Mouse (Mus musculus) CH12.LX (cell line): Measurements from ENCODE around the gene Nemp2. TPM values are rescaled to one million over a fixed set of nuclear protein-coding genes. Genes with fewer than 3 reads are reported as not detected.

Experiments
- DNase-seq: peaks from one replicate; pipeline ENCODE4 v3.0.0-alpha.2; 2013; ENCODE audit errors: extremely low read depth
- H3K27ac ChIP-seq: 2 replicates; pipeline ENCODE4 v1.5.1; 2012; ENCODE audit warnings: low read depth, mild to moderate bottlenecking, control low read depth, moderate library complexity; ENCODE audit not compliant: insufficient read depth
- H3K27me3 ChIP-seq: replicated peaks from 2 replicates; pipeline ENCODE3; 2012; ENCODE audit warnings: inconsistent platforms
- H3K36me3 ChIP-seq, 2 experiments: replicated peaks in 1 of 2; 2 replicates each; pipeline versions ENCODE3 to v1.6.1; 2012; ENCODE audit warnings: inconsistent platforms in 1 of 2, low read length in 1 of 2, mild to moderate bottlenecking in 1 of 2, mixed read lengths in 1 of 2, moderate library complexity in 1 of 2; ENCODE audit not compliant: control insufficient read depth in 1 of 2, insufficient read depth in 1 of 2
- H3K4me1 ChIP-seq, 2 experiments: 2 replicates each; pipeline ENCODE4 v1.6.1; 2012; ENCODE audit warnings: inconsistent platforms in 1 of 2, moderate library complexity in 1 of 2; ENCODE audit not compliant: insufficient read depth in 2 of 2, control insufficient read depth in 1 of 2
- H3K4me2 ChIP-seq: 2 replicates; pipeline ENCODE4 v1.6.1; 2012; ENCODE audit warnings: low read depth, mild to moderate bottlenecking, control low read depth; ENCODE audit not compliant: poor library complexity, insufficient read depth, severe bottlenecking
- H3K4me3 ChIP-seq, 3 experiments: fragments of 150-350 bp in 1 of 3; sonication (generic) in 1 of 3; replicated peaks in 1 of 3; 2 replicates each; pipeline versions ENCODE3 to v1.5.1; 2011 to 2012; ENCODE audit warnings: low read depth in 2 of 3, low read length in 2 of 3, mild to moderate bottlenecking in 2 of 3, moderate library complexity in 2 of 3, control low read depth in 1 of 3, improper control_type of control experiment in 1 of 3, inconsistent platforms in 1 of 3, mixed read lengths in 1 of 3; ENCODE audit not compliant: poor library complexity in 1 of 3
- H3K79me2 ChIP-seq: replicated peaks from 2 replicates; pipeline ENCODE4 v1.6.1; 2012; ENCODE audit warnings: mild to moderate bottlenecking, moderate library complexity; ENCODE audit not compliant: control insufficient read depth, poor library complexity, insufficient read depth, severe bottlenecking; ENCODE audit errors: extremely low read depth
- H3K9ac ChIP-seq: 2 replicates; pipeline ENCODE4 v1.6.1; 2012; ENCODE audit warnings: low read depth, mild to moderate bottlenecking, control low read depth, moderate library complexity; ENCODE audit not compliant: insufficient read depth
- H3K9me3 ChIP-seq: replicated peaks from 2 replicates; pipeline ENCODE3; 2012; ENCODE audit warnings: low read length, inconsistent platforms, mixed read lengths
- BHLHE40 ChIP-seq: IDR thresholded peaks from 2 replicates; pipeline ENCODE4 v1.6.1; 2011; ENCODE audit warnings: mild to moderate bottlenecking, low read depth, low read length, improper control_type of control experiment
- E2F4 ChIP-seq: IDR thresholded peaks from 2 replicates; pipeline ENCODE4 v1.6.1; 2011; ENCODE audit warnings: low read depth, low read length, improper control_type of control experiment; ENCODE audit not compliant: insufficient replicate concordance
- ELF1 ChIP-seq: IDR thresholded peaks from 2 replicates; pipeline ENCODE4 v1.6.1; 2014; ENCODE audit warnings: low read depth, mild to moderate bottlenecking, inconsistent platforms, low read length, improper control_type of control experiment
- EP300 ChIP-seq: IDR thresholded peaks from 2 replicates; pipeline ENCODE4 v1.6.1; 2011; ENCODE audit warnings: low read length, improper control_type of control experiment
- IRF4 ChIP-seq: IDR thresholded peaks from 2 replicates; pipeline ENCODE4 v1.6.1; 2014; ENCODE audit warnings: low read depth, mild to moderate bottlenecking, inconsistent platforms, low read length, improper control_type of control experiment
- JUND ChIP-seq: conservative IDR thresholded peaks from 2 replicates; pipeline ENCODE4 v1.6.1; 2011; ENCODE audit warnings: low read depth, low read length, improper control_type of control experiment
- KAT2A ChIP-seq: IDR thresholded peaks from 2 replicates; pipeline ENCODE4 v1.6.1; 2012; ENCODE audit warnings: low read length, improper control_type of control experiment, inconsistent platforms; ENCODE audit not compliant: insufficient replicate concordance
- MAFK ChIP-seq: IDR thresholded peaks from 2 replicates; pipeline ENCODE4 v1.6.1; 2011; ENCODE audit warnings: low read length, improper control_type of control experiment; ENCODE audit not compliant: insufficient replicate concordance
- MAX ChIP-seq: IDR thresholded peaks from 2 replicates; pipeline ENCODE4 v1.6.1; 2011; ENCODE audit warnings: low read length, improper control_type of control experiment
- MAZ ChIP-seq: IDR thresholded peaks from 2 replicates; pipeline ENCODE4 v1.6.1; 2012; ENCODE audit warnings: low read depth, mild to moderate bottlenecking, inconsistent platforms, low read length, improper control_type of control experiment, moderate library complexity
- MXI1 ChIP-seq: IDR thresholded peaks from 2 replicates; pipeline ENCODE4 v1.6.1; 2011; ENCODE audit warnings: mild to moderate bottlenecking, low read depth, low read length, improper control_type of control experiment
- PAX5 ChIP-seq: IDR thresholded peaks from 2 replicates; pipeline ENCODE4 v1.6.1; 2012; ENCODE audit warnings: low read length, inconsistent platforms, mixed read lengths
- POLR2A ChIP-seq: IDR thresholded peaks from 2 replicates; pipeline ENCODE4 v1.6.1; 2011; ENCODE audit warnings: low read depth, mild to moderate bottlenecking, improper control_type of control experiment, low read length
- RCOR1 ChIP-seq: conservative IDR thresholded peaks from 2 replicates; pipeline ENCODE4 v1.6.1; 2012; ENCODE audit warnings: low read depth, mild to moderate bottlenecking, inconsistent platforms, low read length, improper control_type of control experiment
- TCF12 ChIP-seq: IDR thresholded peaks from 2 replicates; pipeline ENCODE4 v1.6.1; 2014; ENCODE audit warnings: low read depth, mild to moderate bottlenecking, inconsistent platforms, low read length, improper control_type of control experiment
- USF1 ChIP-seq: IDR thresholded peaks from 2 replicates; pipeline ENCODE4 v1.6.1; 2014; ENCODE audit warnings: low read depth, mild to moderate bottlenecking, inconsistent platforms, low read length, improper control_type of control experiment
- USF2 ChIP-seq: conservative IDR thresholded peaks from 2 replicates; pipeline ENCODE4 v1.6.1; 2011; ENCODE audit warnings: low read depth, low read length, improper control_type of control experiment
- ZC3H11A ChIP-seq: IDR thresholded peaks from 2 replicates; pipeline ENCODE4 v1.6.1; 2012; ENCODE audit warnings: low read depth, mild to moderate bottlenecking, inconsistent platforms, low read length, improper control_type of control experiment
- ZKSCAN1 ChIP-seq: IDR thresholded peaks from 2 replicates; pipeline ENCODE4 v1.6.1; 2012; ENCODE audit warnings: low read depth, inconsistent platforms, low read length, improper control_type of control experiment, borderline replicate concordance
- ZMIZ1 ChIP-seq: IDR thresholded peaks from 2 replicates; pipeline ENCODE4 v1.6.1; 2012; ENCODE audit warnings: low read depth, mild to moderate bottlenecking, inconsistent platforms, low read length, improper control_type of control experiment
- dilution Hi-C: fragments of 300-500 bp; cut with MboI; formaldehyde crosslinking; loops from 2 replicates; pipeline ENCODE4 v1.14.3; 2020; ENCODE audit warnings: low sequenced_read_pairs; ENCODE audit not compliant: extremely low pct_unique_long_range_greater_than_20kb, extremely low pct_ligation_motif_present
- in situ Hi-C: fragments of 300-500 bp; cut with MboI; formaldehyde crosslinking; loops from 3 replicates; pipeline ENCODE4 v1.14.3; 2019; ENCODE audit warnings: low sequenced_read_pairs, low pct_ligation_motif_present, low pct_unique_long_range_greater_than_20kb, mixed read lengths
- polyA plus RNA-seq: library from polyadenylated mRNA; unstranded; fragments of >175 nt; gene quantifications from 2 replicates; pipeline ENCODE4 v1.2.1, GENCODE M21; 2012; ENCODE audit warnings: low read depth; ENCODE audit not compliant: insufficient read length
- total RNA-seq, 2 experiments: library from RNA; depleted of rRNA; stranded (reverse); fragments of 300-350 nt in 1 of 2; fragments of >200 nt in 1 of 2; gene quantifications; 2 replicates each; pipeline ENCODE4 v1.2.3; 2012 to 2014

The Nemp2 gene
- total and polyA plus RNA-seq, 3 experiments = 11.2 to 20.1 (median 13.3) TPM

- DNase-seq = no peak
- dilution Hi-C loops (no loop called here), in situ Hi-C loops (no loop called here)
- Histone ChIP-seq H3K27ac (no peak overlapping the region), H3K36me3 (no peaks in the 10 kb centered on the region), H3K9me3 (peaks cover 3% of the 10 kb centered on the region), H3K9ac (no peak overlapping the region), H3K4me1 (no peaks in the 10 kb centered on the region), H3K4me3 (no peak overlapping the region), H3K79me2 (no peaks in the 10 kb centered on the region), H3K4me2 (no peak overlapping the region), H3K27me3 (no peaks in the 10 kb centered on the region)
- no peak for TF ChIP-seq IRF4
- no peak for TF ChIP-seq ZKSCAN1
- no peak for TF ChIP-seq E2F4
- TF ChIP-seq KAT2A = no peak
- TF ChIP-seq POLR2A = no peak
- no peak for TF ChIP-seq USF1
- no peak for TF ChIP-seq ZMIZ1
- no peak for TF ChIP-seq EP300
- TF ChIP-seq PAX5 = no peak
- no peak for TF ChIP-seq USF2
- TF ChIP-seq RCOR1 = no peak
- no peak for TF ChIP-seq ELF1
- TF ChIP-seq MXI1 = no peak
- no peak for TF ChIP-seq BHLHE40
- no peak for TF ChIP-seq MAZ
- TF ChIP-seq MAX = no peak
These were observed 12.3 kb upstream of the Nemp2 start for GRCm38 (mm10) chr1:52618217-52618616.

- Histone ChIP-seq H3K27ac (no peak overlapping the region), H3K9ac (no peak overlapping the region), H3K4me1 (no peaks in the 10 kb centered on the region), H3K4me2 (no peak overlapping the region), H3K36me3 (no peaks in the 10 kb centered on the region), H3K79me2 (no peaks in the 10 kb centered on the region), H3K4me3 (no peak overlapping the region), H3K27me3 (no peaks in the 10 kb centered on the region), H3K9me3 (peaks cover 3% of the 10 kb centered on the region)
- TF ChIP-seq BHLHE40 (no peak), TCF12 (no peak), ZC3H11A (no peak), MAFK (no peak), JUND (no peak)
- DNase-seq = no peak
- dilution Hi-C loops = no loop called here
- in situ Hi-C loops = no loop called here
These were observed 10.1 kb upstream of the Nemp2 start for GRCm38 (mm10) chr1:52620442-52620841.
